Mouse (Mus musculus): ENCODE measurements around the gene Ciao1.
"Not testable (repeated sequence)": the region's sequence is repeated elsewhere in the genome, so short reads cannot be mapped to it uniquely, and the experiment has no call there.

Ciao1 gene

GRCm38 (mm10) chr2:127250291-127251008 is 2.8 kb upstream of the Ciao1 start:
- no peak for DNase-seq (ENCODE audit: low spot score)

GRCm38 (mm10) chr2:127248334-127249004 is 853 bp upstream of the Ciao1 start:
- peak; percentile 43 for DNase-seq (ENCODE audit: low spot score)

- DNase-seq (ENCODE audit: low spot score), result no peak
Measured at GRCm38 (mm10) chr2:127240065-127240464, 7.6 kb downstream of the Ciao1 start.

GRCm38 (mm10) chr2:127237897-127238610 is 9.6 kb downstream of the Ciao1 start:
- DNase-seq (ENCODE audit: low spot score), result no peak

- DNase-seq (ENCODE audit: low spot score), result no peak
Measured at GRCm38 (mm10) chr2:127225261-127225660, 22.4 kb downstream of the Ciao1 start.

- no peak for DNase-seq (ENCODE audit: low spot score)
Measured at GRCm38 (mm10) chr2:127217746-127218145, 29.9 kb downstream of the Ciao1 start.

- DNase-seq (ENCODE audit: low spot score), result no peak
Measured at GRCm38 (mm10) chr2:127210701-127211100, 36.9 kb downstream of the Ciao1 start.

GRCm38 (mm10) chr2:127208452-127208769 is 39.2 kb downstream of the Ciao1 start:
- DNase-seq (ENCODE audit: low spot score), result no peak

- peak; percentile 95 for DNase-seq (ENCODE audit: low spot score)
Measured at GRCm38 (mm10) chr2:127207547-127208451, 39.8 kb downstream of the Ciao1 start, which contains the start of the genes 1810024B03Rik and Snrnp200. 1810024B03Rik (minus strand) TSS chr2:127208280. Snrnp200 (plus strand) TSS chr2:127208386.

- DNase-seq (ENCODE audit: low spot score), result no peak
Measured at GRCm38 (mm10) chr2:127206916-127207315, 40.7 kb downstream of the Ciao1 start.

GRCm38 (mm10) chr2:127205936-127206335 is 41.7 kb downstream of the Ciao1 start:
- DNase-seq (ENCODE audit: low spot score), result not testable (repeated sequence)

GRCm38 (mm10) chr2:127204932-127205331 is 42.7 kb downstream of the Ciao1 start:
- DNase-seq (ENCODE audit: low spot score), result peak; percentile 68
